Mouse (Mus musculus): ENCODE measurements around the gene Galnt18. TPM values are rescaled to one million over a fixed set of nuclear protein-coding genes. Genes with fewer than 3 reads are reported as not detected.

Galnt18 gene
- polyA plus RNA-seq, 2 experiments: 1.0 to 1.1 TPM

GRCm38 (mm10) chr7:111777186-111777585 lies 2.6 kb downstream of the Galnt18 start:
- no peak overlapping the region for H3K27ac ChIP-seq
- no peak for DNase-seq (ENCODE audit: low read depth in 3 of 3, low spot score in 3 of 3)
- H3K9me3 ChIP-seq (ENCODE audit: control insufficient read depth, low read length): no peaks in the 10 kb centered on the region
- H3K4me2 ChIP-seq (ENCODE audit: low read depth): no peak overlapping the region
- ATAC-seq (ENCODE audit: insufficient read depth): no peak
- H3K9ac ChIP-seq (replicated peaks): no peak overlapping the region
- no peak overlapping the region for H3K4me3 ChIP-seq (ENCODE audit: insufficient read depth in 1 of 2, low read depth in 2 of 2, low read length in 2 of 2)
- H3K27me3 ChIP-seq (ENCODE audit: control insufficient read depth, insufficient read depth, low read length): peaks cover 17% of the 10 kb centered on the region
- H3K4me1 ChIP-seq (replicated peaks; ENCODE audit: control insufficient read depth in 2 of 2, insufficient read depth in 2 of 2, low read length in 1 of 2): no peaks in the 10 kb centered on the region
- no peak for TF ChIP-seq CTCF (IDR thresholded peaks at IDR 0.05; ENCODE audit: low read depth)
- TF ChIP-seq EP300 (IDR thresholded peaks at IDR 0.05; ENCODE audit: low read depth): no peak
- no peaks in the 10 kb centered on the region for H3K36me3 ChIP-seq (replicated peaks; ENCODE audit: control insufficient read depth, insufficient read depth, low read depth)
- WGBS (ENCODE audit: insufficient replicate concordance): 45% methylated on average over 2 of the region's 2 CpGs

- TF ChIP-seq EP300 (IDR thresholded peaks at IDR 0.05; ENCODE audit: low read depth) (no peak), CTCF (IDR thresholded peaks at IDR 0.05; ENCODE audit: low read depth) (no peak)
- Histone ChIP-seq H3K27me3 (ENCODE audit: control insufficient read depth, insufficient read depth, low read length) (peaks cover 17% of the 10 kb centered on the region), H3K9ac (replicated peaks) (no peak overlapping the region), H3K36me3 (replicated peaks; ENCODE audit: control insufficient read depth, insufficient read depth, low read depth) (no peaks in the 10 kb centered on the region), H3K9me3 (ENCODE audit: control insufficient read depth, low read length) (no peaks in the 10 kb centered on the region), H3K4me1 (replicated peaks; ENCODE audit: control insufficient read depth in 2 of 2, insufficient read depth in 2 of 2, low read length in 1 of 2) (no peaks in the 10 kb centered on the region), H3K4me3 (ENCODE audit: insufficient read depth in 1 of 2, low read depth in 2 of 2, low read length in 2 of 2) (no peak overlapping the region), H3K27ac (no peak overlapping the region), H3K4me2 (ENCODE audit: low read depth) (no peak overlapping the region)
- ATAC-seq (ENCODE audit: insufficient read depth): no peak
- WGBS (ENCODE audit: insufficient replicate concordance): 50% methylated on average over 7 of the region's 7 CpGs
- DNase-seq (ENCODE audit: low read depth in 3 of 3, low spot score in 3 of 3): no peak
Observed at GRCm38 (mm10) chr7:111776160-111776559, 3.6 kb downstream of the Galnt18 start.

GRCm38 (mm10) chr7:111772398-111772797 lies 7.4 kb downstream of the Galnt18 start:
- DNase-seq (ENCODE audit: low read depth in 3 of 3, low spot score in 3 of 3) (no peak), ATAC-seq (ENCODE audit: insufficient read depth) (no peak)
- Histone ChIP-seq H3K4me1 (replicated peaks; ENCODE audit: control insufficient read depth in 2 of 2, insufficient read depth in 2 of 2, low read length in 1 of 2) (no peaks in the 10 kb centered on the region), H3K4me3 (ENCODE audit: insufficient read depth in 1 of 2, low read depth in 2 of 2, low read length in 2 of 2) (no peak overlapping the region), H3K9ac (replicated peaks) (no peak overlapping the region), H3K27ac (no peak overlapping the region), H3K27me3 (ENCODE audit: control insufficient read depth, insufficient read depth, low read length) (no peaks in the 10 kb centered on the region), H3K9me3 (ENCODE audit: control insufficient read depth, low read length) (no peaks in the 10 kb centered on the region), H3K4me2 (ENCODE audit: low read depth) (no peak overlapping the region), H3K36me3 (replicated peaks; ENCODE audit: control insufficient read depth, insufficient read depth, low read depth) (no peaks in the 10 kb centered on the region)
- TF ChIP-seq EP300 (IDR thresholded peaks at IDR 0.05; ENCODE audit: low read depth) (no peak), CTCF (IDR thresholded peaks at IDR 0.05; ENCODE audit: low read depth) (no peak)
- WGBS (ENCODE audit: insufficient replicate concordance): 62% methylated on average over 2 of the region's 2 CpGs

GRCm38 (mm10) chr7:111771251-111771801 lies 8.5 kb downstream of the Galnt18 start:
- no peaks in the 10 kb centered on the region for H3K36me3 ChIP-seq (replicated peaks; ENCODE audit: control insufficient read depth, insufficient read depth, low read depth)
- H3K4me2 ChIP-seq (ENCODE audit: low read depth): no peak overlapping the region
- H3K4me3 ChIP-seq (ENCODE audit: insufficient read depth in 1 of 2, low read depth in 2 of 2, low read length in 2 of 2): no peak overlapping the region
- H3K27ac ChIP-seq: no peak overlapping the region
- no peak overlapping the region for H3K9ac ChIP-seq (replicated peaks)
- 47% methylated on average over 8 of the region's 8 CpGs for WGBS (ENCODE audit: insufficient replicate concordance)
- no peaks in the 10 kb centered on the region for H3K4me1 ChIP-seq (replicated peaks; ENCODE audit: control insufficient read depth in 2 of 2, insufficient read depth in 2 of 2, low read length in 1 of 2)
- ATAC-seq (ENCODE audit: insufficient read depth): no peak
- no peaks in the 10 kb centered on the region for H3K9me3 ChIP-seq (ENCODE audit: control insufficient read depth, low read length)
- no peak for TF ChIP-seq CTCF (IDR thresholded peaks at IDR 0.05; ENCODE audit: low read depth)
- no peaks in the 10 kb centered on the region for H3K27me3 ChIP-seq (ENCODE audit: control insufficient read depth, insufficient read depth, low read length)
- DNase-seq (ENCODE audit: low read depth in 3 of 3, low spot score in 3 of 3): no peak

GRCm38 (mm10) chr7:111770585-111770984 lies 9.2 kb downstream of the Galnt18 start:
- ATAC-seq (ENCODE audit: insufficient read depth): no peak
- Histone ChIP-seq H3K4me3 (ENCODE audit: insufficient read depth in 1 of 2, low read depth in 2 of 2, low read length in 2 of 2) (no peak overlapping the region), H3K27ac (no peak overlapping the region), H3K9me3 (ENCODE audit: control insufficient read depth, low read length) (no peaks in the 10 kb centered on the region), H3K36me3 (replicated peaks; ENCODE audit: control insufficient read depth, insufficient read depth, low read depth) (no peaks in the 10 kb centered on the region), H3K4me2 (ENCODE audit: low read depth) (no peak overlapping the region), H3K4me1 (replicated peaks; ENCODE audit: control insufficient read depth in 2 of 2, insufficient read depth in 2 of 2, low read length in 1 of 2) (no peaks in the 10 kb centered on the region), H3K9ac (replicated peaks) (no peak overlapping the region), H3K27me3 (ENCODE audit: control insufficient read depth, insufficient read depth, low read length) (no peaks in the 10 kb centered on the region)
- TF ChIP-seq CTCF (IDR thresholded peaks at IDR 0.05; ENCODE audit: low read depth): no peak
- TF ChIP-seq EP300 (IDR thresholded peaks at IDR 0.05; ENCODE audit: low read depth): no peak
- 69% methylated on average over 3 of the region's 3 CpGs for WGBS (ENCODE audit: insufficient replicate concordance)
- DNase-seq (ENCODE audit: low read depth in 3 of 3, low spot score in 3 of 3): no peak

Measured in liver, embryonic 14.5 days (tissue).